Mouse (Mus musculus): Measurements from ENCODE around the gene Hist1h2bq. TPM values are rescaled to one million over a fixed set of nuclear protein-coding genes. Genes with fewer than 3 reads are reported as not detected.
A peak's percentile ranks its signal among the peaks of the same experiment; 100 is the strongest.
"Not testable (repeated sequence)": the region's sequence is repeated elsewhere in the genome, so short reads cannot be mapped to it uniquely, and the experiment has no call there.

Gene Hist1h2bq
- total RNA-seq, 1 experiment from 2014 or later, result 64.9 TPM

GRCm38 (mm10) chr13:21795584-21795983 lies 14.4 kb downstream of the Hist1h2bq start:
- no peak for ATAC-seq (replicated peaks; ENCODE audit: insufficient number of reproducible peaks, low FRiP score, low TSS enrichment, poor library complexity, severe bottlenecking)

- ATAC-seq (replicated peaks; ENCODE audit: insufficient number of reproducible peaks, low FRiP score, low TSS enrichment, poor library complexity, severe bottlenecking), result no peak
Observed at GRCm38 (mm10) chr13:21790601-21791283, 19.3 kb downstream of the Hist1h2bq start.

- no peak for ATAC-seq (replicated peaks; ENCODE audit: insufficient number of reproducible peaks, low FRiP score, low TSS enrichment, poor library complexity, severe bottlenecking)
Observed at GRCm38 (mm10) chr13:21789925-21790324, 20.1 kb downstream of the Hist1h2bq start.

- no peak for ATAC-seq (replicated peaks; ENCODE audit: insufficient number of reproducible peaks, low FRiP score, low TSS enrichment, poor library complexity, severe bottlenecking)
Observed at GRCm38 (mm10) chr13:21787760-21788593, 22.0 kb downstream of the Hist1h2bq start.

- ATAC-seq (replicated peaks; ENCODE audit: insufficient number of reproducible peaks, low FRiP score, low TSS enrichment, poor library complexity, severe bottlenecking), result peak; percentile 96
Observed at GRCm38 (mm10) chr13:21786899-21787629, 22.9 kb downstream of the Hist1h2bq start, which contains the start of the genes Hist1h2an and Hist1h2bp. Gene Hist1h2an (minus strand): TSS chr13:21787218. Gene Hist1h2bp (plus strand): TSS chr13:21787461.

GRCm38 (mm10) chr13:21786189-21786898 lies 23.7 kb downstream of the Hist1h2bq start:
- ATAC-seq (replicated peaks; ENCODE audit: insufficient number of reproducible peaks, low FRiP score, low TSS enrichment, poor library complexity, severe bottlenecking), result no peak

- ATAC-seq (replicated peaks; ENCODE audit: insufficient number of reproducible peaks, low FRiP score, low TSS enrichment, poor library complexity, severe bottlenecking), result no peak
Observed at GRCm38 (mm10) chr13:21784311-21784710, 25.7 kb downstream of the Hist1h2bq start.

GRCm38 (mm10) chr13:21783734-21784161 lies 26.2 kb downstream of the Hist1h2bq start:
- ATAC-seq (replicated peaks; ENCODE audit: insufficient number of reproducible peaks, low FRiP score, low TSS enrichment, poor library complexity, severe bottlenecking), result no peak

- peak; percentile 67; the same call in 1 of the 2 replicates for ATAC-seq (replicated peaks; ENCODE audit: insufficient number of reproducible peaks, low FRiP score, low TSS enrichment, poor library complexity, severe bottlenecking)
Observed at GRCm38 (mm10) chr13:21783255-21783617, 26.8 kb downstream of the Hist1h2bq start, which contains the start of gene Hist1h3i. Gene Hist1h3i (minus strand): TSS chr13:21783370.

- ATAC-seq (replicated peaks; ENCODE audit: insufficient number of reproducible peaks, low FRiP score, low TSS enrichment, poor library complexity, severe bottlenecking), result not testable (repeated sequence)
Observed at GRCm38 (mm10) chr13:21782361-21783254, 27.4 kb downstream of the Hist1h2bq start.

GRCm38 (mm10) chr13:21781639-21782038 lies 28.4 kb downstream of the Hist1h2bq start:
- no peak for ATAC-seq (replicated peaks; ENCODE audit: insufficient number of reproducible peaks, low FRiP score, low TSS enrichment, poor library complexity, severe bottlenecking)

- no peak for ATAC-seq (replicated peaks; ENCODE audit: insufficient number of reproducible peaks, low FRiP score, low TSS enrichment, poor library complexity, severe bottlenecking)
Observed at GRCm38 (mm10) chr13:21781021-21781555, 28.9 kb downstream of the Hist1h2bq start.

- no peak for ATAC-seq (replicated peaks; ENCODE audit: insufficient number of reproducible peaks, low FRiP score, low TSS enrichment, poor library complexity, severe bottlenecking)
Observed at GRCm38 (mm10) chr13:21779767-21780731, 29.9 kb downstream of the Hist1h2bq start, which contains the start of gene Hist1h1b. Gene Hist1h1b (minus strand): TSS chr13:21780625.

GRCm38 (mm10) chr13:21778814-21779766 lies 30.9 kb downstream of the Hist1h2bq start:
- ATAC-seq (replicated peaks; ENCODE audit: insufficient number of reproducible peaks, low FRiP score, low TSS enrichment, poor library complexity, severe bottlenecking), result peak; percentile 93

All from monocyte, adult 5-6 weeks (primary cell).